Comparison of ENCODE assay signal across 20 mouse cellular contexts in the genomic region with DNA sequence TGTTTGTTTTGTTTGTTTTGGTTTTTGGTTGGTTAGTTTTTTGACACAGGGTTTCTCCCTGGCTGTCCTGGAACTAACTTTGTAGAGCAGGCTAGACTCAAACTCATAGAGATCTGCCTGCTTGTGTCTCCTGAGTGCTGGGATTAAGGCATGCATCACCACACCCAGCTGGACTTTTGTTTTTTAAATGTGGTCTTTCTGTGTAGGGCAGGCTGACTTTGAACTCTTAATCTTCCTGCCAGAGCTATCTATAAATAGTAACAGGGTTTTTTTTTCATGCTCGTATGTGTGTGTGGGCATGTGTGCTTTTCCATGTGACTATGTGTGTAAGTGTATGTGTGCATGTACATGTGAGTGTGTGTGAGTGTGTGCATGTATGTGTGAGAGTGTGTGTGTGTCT. TPM values are rescaled to one million over a fixed set of nuclear protein-coding genes. Genes with fewer than 3 reads are reported as not detected.
A peak's percentile ranks its signal among the peaks of the same experiment; 100 is the strongest.
DNase-seq lines count a peak whose midpoint lies in the region; ATAC-seq and TF ChIP-seq lines count a peak whose summit lies in the region.
"Had no signal": no experiment of that assay in that cellular context is flagged by ENCODE, and none has a peak within 500 bp of the region (broad histone marks: within the 10 kb centered on the region; RNA-seq: fewer than 3 reads in every experiment).

No protein-coding gene starts in this region.

- H3K9ac ChIP-seq in CH12.LX (ENCODE audit: insufficient read depth, low read depth) (no peak overlapping the region), ES-E14 (ENCODE audit: insufficient read depth, low read depth, low read length, poor library complexity, severe bottlenecking) (peak overlapping the region; percentile 51; the same call in 1 of the 2 replicates)
- H3K9ac ChIP-seq in liver, postnatal 0 days (replicated peaks): no peak overlapping the region
- H3K9ac ChIP-seq in hindbrain, embryonic 12.5 days: no peak overlapping the region
- H3K9ac ChIP-seq: forebrain, embryonic 15.5 days; midbrain, embryonic 12.5 days; neural tube, embryonic 15.5 days had no signal

- in situ Hi-C loops in CH12.LX (cut with MboI; ENCODE audit: low pct_ligation_motif_present, low pct_unique_long_range_greater_than_20kb, low sequenced_read_pairs): no loop called here
- in situ Hi-C loops in ES-E14 (cut with MboI; ENCODE audit: low sequenced_read_pairs in 2 of 2, unreplicated experiment in 2 of 2): no loop called here

- no peak overlapping the region for H3K4me2 ChIP-seq in CH12.LX (ENCODE audit: insufficient read depth, low read depth, poor library complexity, severe bottlenecking)
- H3K4me2 ChIP-seq in liver, postnatal 0 days (ENCODE audit: low read depth, low read length): no peak overlapping the region
- no peak overlapping the region for H3K4me2 ChIP-seq in hindbrain, embryonic 12.5 days (replicated peaks)
- H3K4me2 ChIP-seq: forebrain, embryonic 15.5 days; midbrain, embryonic 12.5 days; neural tube, embryonic 15.5 days had no signal

- no peak for TF ChIP-seq POLR2A in spleen, adult 2 months (IDR thresholded peaks at IDR 0.05; ENCODE audit: low read depth, low read length)
- no peak for TF ChIP-seq POLR2A in CH12.LX (IDR thresholded peaks at IDR 0.05; ENCODE audit: low read depth, low read length)

- no peak for TF ChIP-seq EP300 in CH12.LX (IDR thresholded peaks at IDR 0.05; ENCODE audit: low read length)
- no peak for TF ChIP-seq EP300 in liver, postnatal 0 days (IDR thresholded peaks at IDR 0.05; ENCODE audit: low read depth)

- peak overlapping the region; percentile 86 for H3K27ac ChIP-seq in spleen, adult 2 months (ENCODE audit: insufficient read depth, low read length)
- H3K27ac ChIP-seq in CH12.LX (ENCODE audit: insufficient read depth, low read depth): no peak overlapping the region
- peak overlapping the region; percentile 92 for H3K27ac ChIP-seq in ES-E14 (ENCODE audit: insufficient read depth, low read depth, low read length, poor library complexity, severe bottlenecking)
- 0 out of 2 replicates have a peak overlapping the region, but pooled peaks have one; percentile 57 for H3K27ac ChIP-seq in liver, postnatal 0 days (ENCODE audit: low read depth)
- H3K27ac ChIP-seq in hindbrain, embryonic 12.5 days: no peak overlapping the region
- H3K27ac ChIP-seq: forebrain, embryonic 15.5 days; kidney, postnatal 0 days; left cerebral cortex, adult 2 months; midbrain, embryonic 12.5 days; neural tube, embryonic 15.5 days had no signal

- no peak for TF ChIP-seq CTCF in spleen, adult 2 months (IDR thresholded peaks at IDR 0.05; ENCODE audit: extremely low read depth, insufficient read depth, insufficient read length, insufficient replicate concordance)
- TF ChIP-seq CTCF in CH12.LX (conservative IDR thresholded peaks at IDR 0.05 in 1 of 2, IDR thresholded peaks at IDR 0.05 in 1 of 2; ENCODE audit: low read depth in 2 of 2, low read length in 2 of 2): no peak
- TF ChIP-seq CTCF in liver, postnatal 0 days (IDR thresholded peaks at IDR 0.05; ENCODE audit: low read depth): no peak

- no peaks in the 10 kb centered on the region for H3K79me2 ChIP-seq in CH12.LX (replicated peaks; ENCODE audit: control insufficient read depth, extremely low read depth, insufficient read depth, poor library complexity, severe bottlenecking)

- no peaks in the 10 kb centered on the region for H3K27me3 ChIP-seq in spleen, adult 2 months (ENCODE audit: control insufficient read depth, insufficient read depth, low read length)
- H3K27me3 ChIP-seq in CH12.LX (replicated peaks): no peaks in the 10 kb centered on the region
- H3K27me3 ChIP-seq in liver, postnatal 0 days (ENCODE audit: insufficient read depth, low read length): no peaks in the 10 kb centered on the region
- no peaks in the 10 kb centered on the region for H3K27me3 ChIP-seq in hindbrain, embryonic 12.5 days
- H3K27me3 ChIP-seq: forebrain, embryonic 15.5 days; midbrain, embryonic 12.5 days; neural tube, embryonic 15.5 days; Patski had no signal

- no peak overlapping the region for H3K4me3 ChIP-seq in spleen, adult 2 months (ENCODE audit: extremely low read depth, insufficient read depth, insufficient read length)
- H3K4me3 ChIP-seq in CH12.LX (replicated peaks in 1 of 3; ENCODE audit: low read depth in 2 of 3, low read length in 2 of 3, poor library complexity in 1 of 3) (no peak overlapping the region), ES-E14 (ENCODE audit: insufficient read depth in 1 of 2, low read depth in 1 of 2, low read length in 2 of 2, poor library complexity in 1 of 2, severe bottlenecking in 1 of 2) (peak overlapping the region; percentile 13 to 23; a peak in 1 of 4 replicates)
- H3K4me3 ChIP-seq in liver, postnatal 0 days (ENCODE audit: low read depth, low read length): no peak overlapping the region
- H3K4me3 ChIP-seq in hindbrain, embryonic 12.5 days: no peak overlapping the region
- H3K4me3 ChIP-seq: forebrain, embryonic 15.5 days; left cerebral cortex, adult 2 months; midbrain, embryonic 12.5 days; neural tube, embryonic 15.5 days had no signal

- H3K4me1 ChIP-seq in spleen, adult 2 months (ENCODE audit: control insufficient read depth, insufficient read depth, insufficient read length): peaks cover 10% of the 10 kb centered on the region; the same call in 1 of the 2 replicates
- H3K4me1 ChIP-seq in CH12.LX (ENCODE audit: control insufficient read depth in 1 of 2, insufficient read depth in 2 of 2): peaks cover 0 to 56% of the 10 kb centered on the region in 2 experiments; a peak in 3 of 4 replicates
- H3K4me1 ChIP-seq in ES-E14 (ENCODE audit: control insufficient read depth in 2 of 2, insufficient read depth in 2 of 2, low read length in 2 of 2, poor library complexity in 1 of 2): peaks cover 13 to 19% of the 10 kb centered on the region in 2 experiments
- no peaks in the 10 kb centered on the region for H3K4me1 ChIP-seq in liver, postnatal 0 days (ENCODE audit: insufficient read depth)
- H3K4me1 ChIP-seq in hindbrain, embryonic 12.5 days: 0 out of 2 replicates have a peak, but pooled peaks cover 3% of the 10 kb centered on the region
- H3K4me1 ChIP-seq: forebrain, embryonic 15.5 days; midbrain, embryonic 12.5 days; neural tube, embryonic 15.5 days had no signal

- peaks cover 8% of the 10 kb centered on the region for H3K36me3 ChIP-seq in spleen, adult 2 months (ENCODE audit: control insufficient read depth, insufficient read depth, low read length)
- H3K36me3 ChIP-seq in CH12.LX (replicated peaks in 1 of 2; ENCODE audit: control insufficient read depth in 1 of 2, insufficient read depth in 1 of 2, low read length in 1 of 2) (peaks cover 48 to 92% of the 10 kb centered on the region in 2 experiments), ES-E14 (ENCODE audit: control insufficient read depth, insufficient read depth, low read length, poor library complexity, severe bottlenecking) (peaks cover 43% of the 10 kb centered on the region)
- peaks cover 21% of the 10 kb centered on the region for H3K36me3 ChIP-seq in liver, postnatal 0 days (replicated peaks; ENCODE audit: insufficient read depth, low read length)
- peaks cover 80% of the 10 kb centered on the region for H3K36me3 ChIP-seq in hindbrain, embryonic 12.5 days

- ATAC-seq in liver, postnatal 0 days: no peak; the same call in 1 of the 2 replicates
- no peak for ATAC-seq in hindbrain, embryonic 12.5 days (ENCODE audit: low FRiP score)
- ATAC-seq: forebrain, embryonic 15.5 days; intestine, postnatal 0 days; Patski had no signal

- TF ChIP-seq RAD21 in CH12.LX (IDR thresholded peaks at IDR 0.05; ENCODE audit: low read depth, low read length): no peak

- dilution Hi-C loops in CH12.LX (cut with MboI; ENCODE audit: extremely low pct_ligation_motif_present, extremely low pct_unique_long_range_greater_than_20kb, low sequenced_read_pairs): no loop called here

- H3K9me3 ChIP-seq in CH12.LX (replicated peaks; ENCODE audit: low read length) (peaks cover 2% of the 10 kb centered on the region), ES-E14 (ENCODE audit: control insufficient read depth, insufficient read depth, low read depth, low read length) (no peaks in the 10 kb centered on the region)
- H3K9me3 ChIP-seq in liver, postnatal 0 days (ENCODE audit: low read length): no peaks in the 10 kb centered on the region
- H3K9me3 ChIP-seq in hindbrain, embryonic 12.5 days (replicated peaks): no peaks in the 10 kb centered on the region
- H3K9me3 ChIP-seq: forebrain, embryonic 15.5 days; G1E; midbrain, embryonic 12.5 days; neural tube, embryonic 15.5 days had no signal

- 21% methylated on average over 1 of the region's 1 CpGs for WGBS in spleen, adult 2 months
- 48% methylated on average over 1 of the region's 1 CpGs for WGBS in liver, postnatal 0 days (ENCODE audit: insufficient replicate concordance)
- WGBS in hindbrain, embryonic 12.5 days: 90% methylated on average over 1 of the region's 1 CpGs

- no peak for DNase-seq in spleen, adult 2 months (ENCODE audit: low read depth in 1 of 2, low spot score in 2 of 2)
- no peak for DNase-seq in spleen, postnatal 4 days (ENCODE audit: low spot score in 2 of 2)
- DNase-seq in CH12.LX (ENCODE audit: extremely low read depth) (no peak), ES-E14 (ENCODE audit: low read depth, low spot score) (peak; percentile 64)
- no peak for DNase-seq in liver, postnatal 0 days
- no peak for DNase-seq in ovary, postnatal 10 days (ENCODE audit: low spot score)
- DNase-seq: adrenal gland, adult 8-10 months; cerebellum, adult 2 months; cerebellum, postnatal 36 days; embryo, embryonic 11 days; lung, adult 18-20 months had no signal

RNA-seq across cellular contexts. Expression of gene Dnaaf5, which starts 17.5 kb away (rescaled TPM):
- polyA plus RNA-seq in spleen, adult 2 months (2012; rRNA removed): 15.9 and 27.4 TPM in 2 replicates
- total RNA-seq in CH12.LX (2012; rRNA removed): 17.6 and 21.7 TPM in 2 replicates
- 13.8 and 17.9 TPM in 2 replicates for total RNA-seq in CH12.LX (2014; rRNA removed)
- polyA plus RNA-seq in CH12.LX (2012; ENCODE audit: insufficient read length, low read depth): 22.9 and 25.2 TPM in 2 replicates
- total RNA-seq in ES-E14 (2012; rRNA removed): 22.5 and 22.8 TPM in 2 replicates
- 1.3 and 1.4 TPM in 2 replicates for polyA plus RNA-seq in liver, postnatal 0 days (2015; fragmentation: Nextera tagmentation; extraction: Ambion mirVana)
- 6.5 and 8.0 TPM in 2 replicates for polyA plus RNA-seq in hindbrain, embryonic 12.5 days (2016; fragmentation: Nextera tagmentation; extraction: Ambion mirVana)

RNA-seq across cellular contexts. Expression of gene Prkar1b, which starts 17.7 kb away (rescaled TPM):
- 6.4 and 9.4 TPM in 2 replicates for polyA plus RNA-seq in spleen, adult 2 months (2012; rRNA removed)
- total RNA-seq in CH12.LX (2012; rRNA removed) (not detected in 2 replicates), CH12.LX (2014; rRNA removed) (not detected in 2 replicates), ES-E14 (2012; rRNA removed) (0.74 and 3.8 TPM in 2 replicates)
- polyA plus RNA-seq in CH12.LX (2012; ENCODE audit: insufficient read length, low read depth): not detected in 2 replicates
- polyA plus RNA-seq in liver, postnatal 0 days (2015; fragmentation: Nextera tagmentation; extraction: Ambion mirVana): 0.43 and 0.62 TPM in 2 replicates
- polyA plus RNA-seq in hindbrain, embryonic 12.5 days (2016; fragmentation: Nextera tagmentation; extraction: Ambion mirVana): 70.1 and 72.6 TPM in 2 replicates
- polyA plus RNA-seq: G1E had no signal

RNA-seq across cellular contexts. Expression of gene Sun1, which starts 32.9 kb away (rescaled TPM):
- polyA plus RNA-seq in spleen, adult 2 months (2012; rRNA removed): 23.8 and 24.7 TPM in 2 replicates
- total RNA-seq in CH12.LX (2012; rRNA removed) (16.7 and 18.5 TPM in 2 replicates), CH12.LX (2014; rRNA removed) (12.2 and 12.9 TPM in 2 replicates), ES-E14 (2012; rRNA removed) (183 and 289 TPM in 2 replicates)
- polyA plus RNA-seq in CH12.LX (2012; ENCODE audit: insufficient read length, low read depth): 8.7 and 10.1 TPM in 2 replicates
- polyA plus RNA-seq in liver, postnatal 0 days (2015; fragmentation: Nextera tagmentation; extraction: Ambion mirVana): 7.9 and 8.6 TPM in 2 replicates
- polyA plus RNA-seq in hindbrain, embryonic 12.5 days (2016; fragmentation: Nextera tagmentation; extraction: Ambion mirVana): 50.4 and 55.3 TPM in 2 replicates

Comparison
In these comparisons a context has a peak if more than half of its experiments do, and no peak if none do; other contexts are left out.
1. H3K27ac ChIP-seq: peak in spleen, adult 2 months (single experiment), ES-E14 (single experiment) and liver, postnatal 0 days (single experiment); none in CH12.LX (single experiment) and hindbrain, embryonic 12.5 days (single experiment).
2. H3K4me3 ChIP-seq: peak in ES-E14 (2 of 2); none in spleen, adult 2 months (single experiment), CH12.LX (0 of 3), liver, postnatal 0 days (single experiment) and hindbrain, embryonic 12.5 days (single experiment).